Mouse (Mus musculus) brain, embryonic 14.5 days (tissue): ENCODE data around the gene Mrgpra4.

Experiments used
- CTCF ChIP-seq: fragments of 200-500 bp; IDR thresholded peaks from 2 replicates; pipeline ENCODE4 v1.5.1; 2012; ENCODE audit warnings: inconsistent platforms, mild to moderate bottlenecking, moderate library complexity, borderline replicate concordance; ENCODE audit not compliant: insufficient read depth, insufficient read length; ENCODE audit errors: extremely low read depth
- POLR2A ChIP-seq: fragments of 200-500 bp; IDR thresholded peaks from 2 replicates; pipeline ENCODE4 v1.6.1; 2012; ENCODE audit warnings: mild to moderate bottlenecking, inconsistent platforms, borderline replicate concordance; ENCODE audit not compliant: poor library complexity, insufficient read depth, insufficient read length, severe bottlenecking; ENCODE audit errors: extremely low read depth

DNA sequence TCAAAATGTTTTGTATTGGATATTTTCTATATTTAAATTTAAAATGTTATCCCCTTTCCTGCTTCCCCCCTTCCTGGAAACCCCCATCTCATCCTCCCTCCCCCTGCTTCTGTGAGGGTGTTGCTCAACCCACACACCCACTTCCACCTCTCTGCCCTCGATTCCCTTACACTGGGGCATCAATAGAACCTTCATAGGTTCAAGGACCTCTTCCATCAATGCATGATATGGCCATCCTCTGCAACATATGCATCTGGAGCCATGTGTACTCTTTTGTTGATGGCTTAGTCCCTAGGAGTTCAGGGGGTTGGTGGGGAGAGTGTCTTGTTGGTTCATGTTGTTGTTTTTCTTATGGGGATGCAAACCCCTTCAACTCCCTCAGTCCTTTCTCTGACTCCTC is at the start of gene Mrgpra4:
- no peak for TF ChIP-seq CTCF
- no peak for TF ChIP-seq POLR2A
